Mouse (Mus musculus) G1E (cell line): Measurements from ENCODE around the gene Syt5.

Source experiments
- CTCF ChIP-seq: IDR thresholded peaks from 2 replicates; pipeline ENCODE4 v1.5.1; 2012; ENCODE audit warnings: low read depth, low read length, inconsistent platforms, mixed read lengths
- GATA1 ChIP-seq: IDR thresholded peaks from 2 replicates; pipeline ENCODE4 v1.6.1; 2012; ENCODE audit warnings: borderline replicate concordance, low read length, inconsistent platforms, mixed read lengths
- GATA2 ChIP-seq: IDR thresholded peaks from 2 replicates; pipeline ENCODE4 v1.6.1; 2012; ENCODE audit warnings: low read depth, low read length, inconsistent platforms, borderline replicate concordance
- POLR2AphosphoS5 ChIP-seq: IDR thresholded peaks from 2 replicates; pipeline ENCODE4 v1.6.1; 2012; ENCODE audit warnings: low read depth, low read length, inconsistent platforms; ENCODE audit not compliant: insufficient replicate concordance
- TAL1 ChIP-seq: conservative IDR thresholded peaks from 2 replicates; pipeline ENCODE4 v1.6.1; 2012; ENCODE audit warnings: low read depth, low read length, inconsistent platforms, mixed read lengths

GRCm38 (mm10) chr7:4513829-4514712 is 33.3 kb downstream of the Syt5 start:
- TF ChIP-seq CTCF (no peak), GATA2 (no peak), TAL1 (no peak), GATA1 (no peak), POLR2AphosphoS5 (no peak)
